Mouse (Mus musculus): ENCODE measurements at regions not wholly inside any gene's neighbourhood (a gene's known extent, or its start where the extent isn't known, plus 50 kb on each side); places are given as distances from the start of the nearest gene placed in this dataset.

DNA sequence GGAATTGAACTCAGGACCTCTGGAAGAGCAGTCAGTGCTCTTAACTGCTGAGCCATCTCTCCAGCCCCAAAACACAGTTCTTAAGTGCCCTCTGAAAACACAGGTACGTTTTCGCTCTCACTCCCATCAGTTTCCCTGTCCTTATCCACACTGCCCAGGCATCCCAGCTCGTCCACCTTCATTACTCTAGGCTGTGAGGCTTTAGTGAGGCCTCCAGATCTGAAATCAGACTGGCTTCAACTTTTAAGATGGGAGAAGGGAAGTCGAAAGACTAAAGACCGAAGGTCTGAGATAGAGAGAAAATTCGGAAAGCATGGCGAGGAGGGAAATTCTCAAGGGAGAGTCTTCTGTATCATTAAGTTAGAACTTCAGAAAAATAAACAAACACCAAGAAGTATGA is 54.8 kb upstream of the Tet2 start:
- no peak for DNase-seq (ENCODE audit: low spot score in 2 of 2)

DNA sequence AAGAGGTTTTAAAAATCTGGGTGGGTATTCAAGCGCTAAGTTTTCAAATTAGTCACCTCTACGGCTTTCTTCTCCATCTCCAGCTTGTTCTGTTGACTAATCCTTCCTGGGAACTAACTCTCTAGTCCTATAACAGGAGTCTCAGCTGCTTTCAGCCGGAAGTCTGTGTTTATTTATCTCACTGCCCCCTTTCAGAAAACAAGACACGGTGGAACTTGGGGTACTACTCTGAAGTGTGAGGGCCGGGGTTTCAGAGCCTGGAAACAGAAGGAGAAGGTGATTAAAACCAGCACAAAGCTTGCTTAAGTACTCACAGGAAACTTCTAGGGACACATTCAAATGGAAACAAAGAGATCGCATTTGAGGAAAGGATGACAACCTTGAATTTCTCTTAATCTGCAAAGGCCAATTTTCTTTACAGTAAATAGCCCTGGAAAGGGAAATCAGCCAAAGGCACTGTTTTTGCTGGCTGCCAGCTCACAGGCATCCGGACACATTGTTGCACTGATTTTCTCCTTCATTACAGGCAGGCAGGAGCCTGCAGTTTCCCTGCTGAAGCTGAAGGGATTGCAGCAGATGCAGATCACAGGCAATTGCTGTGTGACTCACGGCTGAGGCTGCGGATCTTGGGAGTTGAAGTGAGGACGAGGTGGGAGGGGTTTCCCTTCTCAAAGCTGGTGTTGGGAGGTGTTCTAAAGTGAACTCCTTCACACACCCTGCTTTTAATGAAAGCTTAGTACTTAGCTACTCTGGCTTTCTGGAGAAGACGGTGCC is 55.7 kb upstream of the Tet2 start:
- peak; percentile 65 to 74 for DNase-seq (ENCODE audit: low spot score in 2 of 2)

DNA sequence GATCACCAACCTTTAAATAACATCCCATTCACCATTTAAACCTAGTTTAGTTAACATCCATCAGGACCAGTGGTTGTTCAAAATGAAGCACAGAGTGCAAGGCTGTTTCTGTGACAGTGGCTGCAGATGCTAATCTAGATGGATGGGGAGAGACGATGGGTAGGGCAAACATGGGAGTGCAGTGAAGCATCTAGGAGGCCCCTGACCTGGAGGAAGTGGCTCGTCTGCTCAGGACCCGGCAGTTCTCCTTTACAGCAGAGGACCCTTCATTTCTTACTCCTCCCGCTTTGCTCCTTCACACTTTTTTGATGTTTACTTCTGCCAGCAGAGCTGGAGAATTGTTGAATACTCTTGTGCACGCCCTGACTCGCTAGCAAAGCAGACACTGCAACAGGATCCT is 60.5 kb upstream of the Tet2 start:
- no peak for DNase-seq (ENCODE audit: low spot score in 2 of 2)

DNA sequence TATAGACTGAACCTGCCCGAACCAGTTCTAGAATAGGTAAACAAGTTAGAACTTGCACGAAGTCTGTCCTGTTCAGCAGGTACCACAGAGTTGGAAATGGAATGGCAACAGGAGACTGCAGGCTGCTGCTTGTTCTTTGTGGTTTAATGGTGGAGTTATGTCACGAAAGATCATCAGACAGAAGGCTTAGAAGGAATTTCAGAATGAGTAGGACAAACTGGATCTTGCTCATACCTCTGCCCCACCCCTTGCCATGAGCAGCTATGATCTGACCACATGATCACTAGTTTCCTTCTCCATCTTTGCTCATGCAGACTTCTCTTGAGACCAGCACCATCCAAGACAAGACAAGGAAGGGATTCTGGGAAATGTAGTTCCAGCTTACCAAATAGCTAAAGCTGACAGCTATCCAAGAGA is 63.9 kb upstream of the Tet2 start:
- DNase-seq (ENCODE audit: low spot score in 2 of 2): no peak

DNA sequence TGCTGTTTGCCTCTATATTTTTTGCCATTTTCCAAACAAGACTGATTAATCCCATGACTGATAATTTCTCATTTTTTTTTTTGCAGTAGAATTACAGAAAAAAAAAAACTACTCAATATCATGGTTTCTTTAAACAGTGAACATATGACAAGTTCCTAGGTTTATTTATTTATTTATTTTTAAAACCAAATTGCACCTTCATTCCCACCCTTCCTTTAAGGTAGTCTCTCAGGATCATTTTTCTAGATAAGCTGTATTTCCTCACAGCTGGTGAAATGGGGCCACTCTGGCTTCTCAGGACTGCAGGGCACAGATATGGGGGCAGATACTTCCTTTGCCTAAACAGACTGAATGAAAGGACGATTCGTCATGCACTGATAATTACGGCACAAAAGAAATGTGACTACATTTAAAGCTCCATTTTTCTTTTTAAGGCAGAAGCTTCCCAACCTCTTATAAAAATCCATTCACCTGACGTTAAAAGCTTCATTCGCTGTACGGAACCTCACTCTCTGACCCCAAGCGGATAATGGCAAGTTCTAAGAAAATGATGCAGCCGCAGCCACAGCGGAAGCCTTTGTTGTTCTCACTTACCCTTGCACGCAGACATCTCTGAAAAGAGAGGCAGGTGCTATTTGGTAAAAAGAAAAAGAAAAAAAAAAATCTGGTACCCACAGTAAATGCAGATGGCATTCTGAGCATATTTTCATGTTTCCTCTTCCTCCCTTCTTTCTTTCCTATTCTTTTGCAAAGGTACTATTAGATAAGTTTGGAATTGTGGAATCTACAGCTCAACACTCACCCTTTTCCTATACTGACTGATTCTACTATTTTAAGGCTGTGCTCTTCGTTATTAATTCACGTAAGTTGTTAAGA is 69.1 kb upstream of the Tet2 start:
- no peak for DNase-seq (ENCODE audit: low spot score in 2 of 2)

- no peak for DNase-seq (ENCODE audit: low spot score in 2 of 2)
These were observed 69.9 kb upstream of the Tet2 start for GRCm38 (mm10) chr3:133614712-133615426.

GRCm38 (mm10) chr3:133617036-133617435 is 72.1 kb upstream of the Tet2 start:
- no peak for DNase-seq (ENCODE audit: low spot score in 2 of 2)

DNA sequence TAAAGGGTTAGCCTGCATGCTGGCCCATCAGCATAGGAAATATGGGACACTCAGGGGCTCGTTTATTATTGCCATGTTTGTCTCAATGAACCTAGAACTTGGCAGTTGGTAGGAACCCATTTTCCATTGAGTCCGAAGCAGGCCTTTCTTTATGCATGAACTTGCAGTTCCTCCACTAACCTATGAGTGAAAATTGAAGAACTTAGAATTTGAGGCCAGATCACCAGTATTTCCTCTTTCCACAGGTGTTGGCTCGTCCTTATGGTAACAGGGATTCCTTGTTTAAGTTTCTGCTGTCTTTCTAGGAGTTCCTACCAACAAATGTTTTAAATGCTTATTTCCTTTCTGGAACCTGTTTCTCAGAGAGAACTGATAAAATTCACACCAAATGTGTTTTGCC is 73.6 kb upstream of the Tet2 start:
- DNase-seq (ENCODE audit: low spot score in 2 of 2): no peak

DNA sequence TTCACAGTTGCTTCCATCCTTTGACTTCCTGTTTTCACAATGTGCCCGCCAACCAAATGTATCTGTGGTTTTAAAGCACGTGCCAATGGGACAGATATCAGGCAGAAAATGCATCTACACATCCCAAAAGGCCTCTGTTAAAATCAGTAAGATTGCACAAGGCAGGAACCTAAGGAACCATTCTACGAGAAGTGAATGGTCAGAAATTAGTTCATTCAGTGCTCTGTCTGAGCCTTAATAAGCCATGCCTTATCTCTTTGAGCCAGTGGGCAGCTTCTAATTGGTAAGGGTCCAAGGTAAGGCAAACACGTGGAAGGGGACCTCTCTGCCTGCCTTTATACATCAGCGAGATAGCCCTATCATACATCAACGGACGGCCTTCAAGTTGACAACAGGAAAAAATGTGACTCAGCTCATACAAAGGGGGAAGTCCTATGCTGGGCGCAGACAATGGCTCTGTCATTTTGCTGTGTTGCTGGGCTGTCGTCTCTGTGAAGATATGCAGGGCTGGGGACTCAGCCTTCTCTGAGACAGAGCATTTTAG is 78.3 kb upstream of the Tet2 start:
- no peak for DNase-seq (ENCODE audit: low spot score in 2 of 2)

DNA sequence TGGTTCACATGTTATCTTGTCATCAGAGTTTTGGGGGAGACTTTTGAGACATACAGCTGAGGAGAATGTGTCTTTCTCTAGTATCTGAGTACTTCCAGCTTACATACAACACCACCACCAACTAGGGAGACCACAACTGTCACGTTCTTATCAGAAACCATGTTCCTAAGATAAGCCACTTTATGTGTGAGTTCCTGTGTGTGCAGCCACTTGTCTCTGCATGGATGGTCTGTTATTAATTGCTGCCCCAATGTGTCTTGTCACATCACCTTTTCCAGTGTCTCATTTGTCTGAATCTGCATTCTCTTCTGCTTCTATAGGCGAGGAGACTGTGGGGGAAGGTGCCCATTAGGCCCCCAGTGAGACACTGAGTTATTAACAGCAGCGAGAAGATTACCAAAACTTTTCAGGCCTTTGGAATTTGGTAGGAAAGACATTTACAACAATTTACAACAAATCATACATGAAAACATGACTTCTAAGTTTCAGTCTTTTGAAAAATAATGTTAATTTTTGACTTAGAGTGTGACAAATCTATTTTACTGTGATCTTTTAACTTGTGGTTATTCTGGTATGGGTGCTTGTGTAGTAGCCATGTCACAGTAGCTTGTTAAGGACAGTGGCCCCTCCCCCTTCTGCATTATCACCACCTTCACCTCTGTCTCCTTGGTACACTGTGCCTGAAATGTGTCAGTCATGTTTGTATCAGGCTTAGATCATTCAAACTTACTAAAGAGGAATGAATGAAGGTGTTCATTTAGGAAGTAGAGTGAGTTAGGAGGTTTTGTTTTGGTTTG is 79.3 kb upstream of the Tet2 start:
- no peak for DNase-seq (ENCODE audit: low spot score in 2 of 2)

DNA sequence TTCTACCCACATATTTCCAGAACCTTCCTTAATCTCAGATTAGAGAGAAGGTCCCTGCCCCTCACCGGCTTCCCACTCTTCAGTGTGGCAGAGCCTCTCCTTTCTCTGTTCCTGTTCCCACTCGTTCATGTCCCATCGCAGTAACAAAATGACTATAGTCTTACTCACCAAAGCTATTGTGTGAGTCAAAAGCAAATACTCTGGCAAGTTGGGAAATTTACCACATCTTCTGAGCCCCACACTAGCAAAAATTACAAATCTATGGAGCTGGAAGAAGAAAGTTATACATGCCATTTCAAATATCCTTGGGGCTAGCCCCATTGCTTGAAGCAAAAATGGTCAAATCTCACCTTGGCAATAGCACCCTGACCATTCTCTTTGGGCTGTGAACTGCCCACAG is 80.1 kb upstream of the Tet2 start:
- DNase-seq (ENCODE audit: low spot score in 2 of 2): no peak

DNA sequence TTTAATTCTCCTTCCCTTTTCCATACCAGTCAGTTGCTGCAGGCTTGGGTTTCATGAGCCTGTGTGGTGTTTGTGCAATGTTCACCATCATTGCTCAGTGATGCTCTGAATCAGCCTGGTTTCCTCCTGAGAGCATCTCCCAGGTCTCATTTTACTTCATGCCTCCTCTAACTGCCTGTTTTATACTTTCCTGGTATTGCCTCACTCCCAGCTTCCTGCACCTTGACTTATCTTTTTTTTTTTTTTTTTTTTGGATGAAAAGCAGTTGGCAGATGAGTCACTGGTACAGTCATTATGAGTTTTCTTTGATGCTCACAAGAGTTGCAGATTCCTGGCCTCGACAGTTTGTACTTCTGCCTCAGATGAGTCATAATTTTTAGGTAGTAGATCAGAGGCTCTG is 81.5 kb upstream of the Tet2 start:
- DNase-seq (ENCODE audit: low spot score in 2 of 2): no peak

DNA sequence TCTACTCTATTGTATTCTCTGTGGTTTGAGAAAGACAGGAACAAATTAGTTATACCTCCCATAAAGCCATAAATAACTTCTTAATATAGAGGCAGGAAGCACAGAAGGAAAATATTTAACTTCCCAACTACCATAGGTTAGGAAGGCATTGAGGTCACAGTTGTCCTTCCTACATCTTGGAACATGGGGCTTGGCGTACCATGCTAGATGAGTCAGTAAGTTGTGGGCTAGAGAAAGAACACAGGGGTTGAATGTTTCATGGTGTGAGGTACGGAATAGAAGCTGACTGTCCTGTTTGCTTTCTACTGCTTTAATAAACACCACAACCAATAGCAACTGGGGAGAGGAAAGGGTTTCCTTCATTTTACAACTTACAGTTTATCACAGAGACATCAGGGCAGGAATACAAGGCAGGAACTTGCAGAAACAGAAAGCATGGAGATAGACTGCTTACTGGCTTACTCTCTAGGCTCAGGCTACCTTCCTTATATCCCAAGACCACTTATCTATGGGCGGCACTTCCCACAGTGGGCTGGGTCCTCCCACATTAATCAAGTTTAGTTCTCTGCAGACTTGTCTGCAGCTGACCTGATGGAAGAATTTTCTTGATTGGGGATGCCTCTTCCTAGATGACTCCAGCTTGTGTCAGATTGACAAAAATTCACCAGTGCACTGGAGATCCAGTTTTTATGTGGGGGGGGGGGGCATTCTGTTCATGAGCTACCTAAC is 82.3 kb upstream of the Tet2 start:
- no peak for DNase-seq (ENCODE audit: low spot score in 2 of 2)

DNA sequence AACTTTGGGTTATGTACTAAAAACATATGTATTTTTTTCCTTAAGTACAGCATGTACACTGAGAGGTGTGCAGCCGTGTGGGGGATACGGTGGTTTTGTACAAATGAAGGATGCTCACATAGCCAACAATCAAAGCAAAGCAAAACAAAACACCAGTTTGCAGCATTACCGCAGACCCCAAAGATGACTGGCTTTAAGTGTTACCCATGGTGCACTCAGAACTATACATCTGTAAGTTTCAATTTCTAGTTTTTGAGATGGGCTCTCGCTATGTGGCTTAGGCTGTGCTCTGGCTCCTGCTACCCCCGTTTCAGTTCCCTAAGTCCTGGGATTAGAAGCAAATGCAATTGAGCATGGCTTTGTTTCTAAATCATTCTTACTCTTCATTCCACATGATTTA is 89.4 kb upstream of the Tet2 start:
- no peak for DNase-seq (ENCODE audit: low spot score in 2 of 2)

- no peak for DNase-seq (ENCODE audit: low spot score in 2 of 2)
These were observed 100.7 kb upstream of the Tet2 start for GRCm38 (mm10) chr3:133645604-133646003.

DNA sequence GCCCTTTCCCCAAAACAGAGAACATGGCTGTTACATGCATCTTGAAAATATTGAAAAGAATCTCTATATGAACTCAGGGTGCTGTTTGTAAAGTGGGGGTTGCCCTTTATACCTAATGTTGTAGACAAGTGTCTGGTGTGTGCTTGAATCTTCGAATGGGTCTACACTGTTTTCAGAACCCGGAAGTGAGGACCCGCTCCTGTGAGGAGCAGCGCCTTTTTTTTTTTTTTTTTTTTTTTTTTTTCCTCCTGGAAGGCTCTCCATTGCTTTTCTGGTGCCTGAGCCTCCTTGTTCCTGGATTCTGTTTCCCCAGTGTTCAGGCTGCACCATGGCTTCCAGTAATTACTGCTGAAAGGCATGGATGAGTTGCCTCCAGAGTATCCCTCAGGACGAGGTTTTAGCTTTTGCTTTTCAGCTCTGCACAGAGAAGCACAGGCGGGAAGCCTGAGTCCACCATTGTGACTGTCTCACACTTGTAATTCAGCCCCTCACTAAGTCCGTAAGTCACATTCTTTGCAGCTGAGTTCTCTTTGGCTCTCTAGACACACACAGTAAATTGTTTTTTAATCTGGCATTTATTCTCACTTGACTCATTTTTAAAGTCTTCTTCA is 101.6 kb upstream of the Tet2 start:
- no peak for DNase-seq (ENCODE audit: low spot score in 2 of 2)

DNA sequence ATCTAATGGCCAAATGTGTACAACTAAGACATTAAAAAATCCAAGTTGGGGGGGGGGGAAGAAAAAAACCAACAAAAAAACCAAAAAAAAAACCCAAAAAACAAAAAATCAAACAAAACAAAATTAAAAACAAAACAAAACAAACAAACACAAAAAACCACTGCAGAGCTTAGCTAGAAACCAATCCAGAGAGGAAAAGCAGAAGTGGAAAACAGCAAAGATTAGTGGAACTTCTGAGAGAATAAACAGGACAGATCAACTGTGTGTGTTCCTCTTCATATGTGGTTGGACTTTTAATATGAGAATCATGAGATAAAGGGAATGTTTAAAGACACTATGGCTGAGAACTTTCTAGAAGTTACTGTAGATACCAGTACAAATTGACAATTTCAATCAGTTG is 105.1 kb upstream of the Tet2 start:
- no peak for DNase-seq (ENCODE audit: low spot score in 2 of 2)

DNA sequence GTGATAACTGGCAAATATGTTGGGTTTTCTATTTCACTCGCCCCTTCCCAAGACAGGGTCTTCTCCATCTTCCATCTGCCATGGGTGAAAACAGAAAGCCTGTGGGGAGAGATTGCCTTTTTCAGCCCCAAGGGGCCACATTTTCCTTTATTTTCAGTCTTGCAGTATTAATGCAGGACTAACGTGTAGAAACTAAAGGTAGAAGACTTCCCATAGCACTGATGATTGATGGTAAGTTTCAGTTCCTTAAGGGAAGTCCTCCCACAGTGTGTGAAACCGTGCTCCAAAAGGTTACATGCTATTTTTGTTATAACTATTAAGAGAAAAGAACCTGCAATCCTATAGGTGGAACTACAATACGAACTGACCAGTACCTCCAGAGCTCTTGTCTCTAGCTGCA is 107.1 kb upstream of the Tet2 start:
- no peak for DNase-seq (ENCODE audit: low spot score in 2 of 2)

DNA sequence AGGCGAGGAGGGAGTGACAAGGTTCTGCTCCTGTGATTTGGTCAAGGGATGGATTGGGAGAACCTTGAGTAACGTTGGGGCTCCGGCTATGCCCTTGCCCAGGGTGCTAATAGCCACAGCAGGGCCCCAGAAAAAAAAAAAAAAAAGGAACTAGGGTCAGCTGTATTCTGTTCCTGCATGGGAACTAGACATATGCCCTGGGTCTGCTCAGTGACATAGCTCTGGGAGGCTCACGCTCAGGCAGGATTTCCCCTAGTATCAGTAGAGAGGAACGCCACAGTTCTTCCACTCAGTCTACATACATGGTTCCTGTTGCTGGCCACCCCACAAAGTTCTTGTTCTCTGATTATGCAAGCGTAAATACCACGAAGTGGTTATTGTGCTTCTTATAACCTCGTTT is 114.8 kb upstream of the Tet2 start:
- no peak for DNase-seq (ENCODE audit: low spot score in 2 of 2)

DNA sequence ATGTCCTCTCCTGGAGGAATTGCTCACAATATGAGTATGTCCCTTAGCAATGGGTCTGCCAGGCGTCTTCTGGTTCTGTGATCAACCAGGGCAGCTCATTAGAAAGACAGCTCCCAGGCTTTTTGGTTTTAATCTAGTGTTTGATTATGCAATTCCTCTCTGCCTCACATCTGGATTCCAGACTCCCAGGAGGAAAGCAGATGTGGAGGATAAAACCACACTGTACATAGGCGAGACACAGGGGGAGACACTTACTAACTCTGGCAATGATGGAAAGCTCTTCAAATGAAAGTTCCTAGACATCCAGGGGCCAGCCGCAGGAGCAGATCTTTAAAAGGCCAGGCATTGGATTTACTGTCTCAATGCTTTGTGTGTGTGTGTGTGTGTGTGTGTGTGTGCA is 116.4 kb upstream of the Tet2 start:
- no peak for DNase-seq (ENCODE audit: low spot score in 2 of 2)

All from frontal cortex, postnatal 14 days (tissue).